Mouse (Mus musculus): ENCODE measurements around the gene Rnf222.

DNA sequence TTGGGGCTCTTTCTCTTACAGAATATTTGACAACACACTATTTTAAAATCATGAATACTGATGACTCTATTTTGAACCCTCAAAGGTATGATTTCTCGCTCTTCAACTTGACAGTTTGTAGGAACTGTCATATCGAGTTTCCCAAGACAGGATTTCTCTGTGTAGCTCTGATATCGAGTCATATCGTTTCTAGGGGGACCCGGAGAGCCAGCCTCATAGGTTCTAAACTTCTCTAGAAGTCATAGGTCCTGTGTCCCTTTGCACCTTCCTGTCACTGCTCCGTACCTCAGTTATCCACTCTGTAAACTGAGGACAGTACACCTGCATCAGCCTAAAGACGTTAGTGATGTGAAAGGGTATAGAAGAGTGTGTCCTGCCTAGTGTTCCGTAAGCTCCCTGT is 11.5 kb downstream of the Rnf222 start:
- TF ChIP-seq CTCF (IDR thresholded peaks at IDR 0.05; ENCODE audit: low read depth), result no peak
- no peak for TF ChIP-seq EP300 (IDR thresholded peaks at IDR 0.05; ENCODE audit: low read depth)
